Mouse (Mus musculus): ENCODE data around the gene Mamdc4.

GRCm38 (mm10) chr2:25574136-25574535 is 509 bp downstream of the Mamdc4 start:
- TF ChIP-seq POLR2A (IDR thresholded peaks at IDR 0.05; ENCODE audit: low read depth, low read length) (no peak), CTCF (IDR thresholded peaks at IDR 0.05; ENCODE audit: extremely low read depth, insufficient read depth, insufficient read length, insufficient replicate concordance) (no peak)
